Mouse (Mus musculus): ENCODE data around the gene Tmbim6.

Gene Tmbim6

DNA sequence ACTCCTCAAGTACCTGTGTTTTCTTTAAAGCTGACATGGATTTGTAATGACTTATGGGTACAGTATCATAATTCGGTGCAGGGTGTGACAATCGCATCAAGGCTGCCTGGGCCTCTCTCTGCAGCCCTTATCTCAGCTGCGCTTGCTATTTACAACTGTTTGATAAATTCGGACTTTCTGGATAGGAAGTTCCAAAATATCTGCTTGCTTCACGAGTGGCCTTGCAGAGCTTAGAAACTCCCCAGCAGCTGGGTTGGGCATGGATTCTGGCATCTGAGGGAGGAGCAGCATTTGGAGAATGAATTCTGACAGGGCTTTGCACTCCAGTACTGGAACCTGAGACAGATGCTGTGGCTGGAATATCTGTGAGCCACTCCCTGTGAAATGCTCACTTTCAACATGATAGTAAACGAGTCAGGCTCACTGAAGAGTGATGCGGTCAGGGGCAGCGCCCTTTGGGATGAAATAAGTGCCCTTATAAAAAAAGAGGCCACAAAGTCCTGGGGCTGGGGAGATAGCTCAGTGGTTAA is 57.1 kb downstream of the Tmbim6 start:
- no peak for DNase-seq (ENCODE audit: low spot score in 2 of 2)

DNA sequence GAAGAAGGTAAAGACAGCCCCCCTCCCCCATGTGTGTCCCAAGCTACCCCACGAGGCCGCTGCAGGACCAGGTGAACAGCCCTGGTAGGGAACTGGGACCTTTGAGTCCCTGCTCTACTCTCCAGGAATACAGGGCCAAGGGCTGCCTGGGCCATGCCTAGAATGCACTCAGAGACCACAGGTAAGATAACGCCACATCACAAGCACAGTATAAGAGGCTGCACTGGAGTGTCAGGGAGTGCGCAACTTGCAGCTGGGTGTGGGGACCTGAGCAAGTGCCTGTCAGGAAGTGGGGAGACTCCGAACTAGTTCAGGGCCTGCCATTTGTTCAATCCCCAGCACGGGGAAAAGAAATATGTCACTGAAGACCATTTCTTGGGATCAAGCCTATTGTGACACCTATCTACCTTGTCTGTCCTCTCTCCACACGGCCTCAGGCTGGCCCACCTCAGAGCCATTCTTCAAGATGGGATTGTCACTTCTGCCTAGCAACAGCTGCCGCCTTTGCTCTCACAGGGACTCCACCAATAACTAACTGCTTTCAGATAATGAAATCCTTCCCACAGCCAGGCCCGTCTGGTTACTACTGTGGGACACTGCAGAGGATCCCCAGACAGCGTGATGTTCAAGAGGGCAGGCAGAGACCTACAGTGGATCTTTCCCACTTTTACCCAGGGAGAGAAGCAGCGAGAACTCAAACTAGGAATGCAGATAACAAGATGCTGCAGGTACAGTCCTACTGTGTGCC is 60.6 kb downstream of the Tmbim6 start:
- DNase-seq (ENCODE audit: low spot score in 2 of 2): no peak

DNA sequence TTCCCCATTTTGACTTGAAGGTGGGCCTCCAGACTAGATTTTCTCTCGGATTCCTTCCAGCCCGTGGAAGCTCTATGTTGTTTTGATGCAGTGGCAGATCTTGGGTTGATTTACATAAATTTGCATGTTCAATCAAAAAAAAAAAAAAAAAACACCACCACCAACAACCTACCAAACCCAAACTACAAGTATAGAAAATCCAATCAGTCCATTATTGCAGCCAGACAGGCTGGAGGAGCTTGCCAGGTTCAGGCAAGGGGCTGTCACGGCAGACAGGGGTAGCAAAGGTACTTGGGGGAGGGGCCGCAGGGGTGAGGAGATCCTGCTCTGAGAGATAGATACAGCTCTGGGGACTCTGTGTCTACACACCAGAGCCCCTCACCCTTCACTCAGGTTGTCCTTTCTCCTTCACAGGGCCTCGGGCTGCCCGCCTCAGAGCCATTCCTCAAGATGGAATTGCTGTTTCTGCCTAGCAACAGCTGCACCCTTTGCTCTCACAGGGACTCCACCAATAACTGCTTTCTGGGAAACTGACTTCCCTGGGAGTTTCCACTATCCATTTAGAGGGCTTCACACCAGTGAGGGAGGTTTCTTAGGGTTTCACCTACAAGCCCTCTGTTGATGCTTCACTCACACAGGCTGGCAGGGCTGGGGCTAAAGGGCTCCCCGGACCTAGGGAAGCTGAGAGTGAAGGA is 62.0 kb downstream of the Tmbim6 start:
- DNase-seq (ENCODE audit: low spot score in 2 of 2): no peak

DNA sequence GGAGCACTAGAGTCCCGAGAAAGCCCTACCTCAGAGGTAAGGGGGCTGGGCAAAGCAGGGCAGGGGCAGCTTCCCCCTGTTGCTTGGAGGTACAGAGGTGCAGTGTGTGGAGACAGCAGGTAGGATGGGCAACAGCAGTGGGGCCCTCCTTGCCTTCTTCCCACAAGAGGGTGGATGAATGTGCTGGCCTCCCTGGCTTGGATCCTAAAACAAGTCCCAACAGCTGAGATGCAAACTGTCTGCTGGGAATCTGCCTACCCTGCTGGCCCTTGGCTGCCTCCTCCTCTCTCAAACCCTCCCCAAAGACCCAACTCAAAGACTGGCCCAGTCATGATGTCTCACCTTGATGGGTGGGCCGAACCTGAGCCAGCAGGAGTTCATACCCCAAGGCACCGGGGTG is 62.7 kb downstream of the Tmbim6 start:
- DNase-seq (ENCODE audit: low spot score in 2 of 2): no peak

DNA sequence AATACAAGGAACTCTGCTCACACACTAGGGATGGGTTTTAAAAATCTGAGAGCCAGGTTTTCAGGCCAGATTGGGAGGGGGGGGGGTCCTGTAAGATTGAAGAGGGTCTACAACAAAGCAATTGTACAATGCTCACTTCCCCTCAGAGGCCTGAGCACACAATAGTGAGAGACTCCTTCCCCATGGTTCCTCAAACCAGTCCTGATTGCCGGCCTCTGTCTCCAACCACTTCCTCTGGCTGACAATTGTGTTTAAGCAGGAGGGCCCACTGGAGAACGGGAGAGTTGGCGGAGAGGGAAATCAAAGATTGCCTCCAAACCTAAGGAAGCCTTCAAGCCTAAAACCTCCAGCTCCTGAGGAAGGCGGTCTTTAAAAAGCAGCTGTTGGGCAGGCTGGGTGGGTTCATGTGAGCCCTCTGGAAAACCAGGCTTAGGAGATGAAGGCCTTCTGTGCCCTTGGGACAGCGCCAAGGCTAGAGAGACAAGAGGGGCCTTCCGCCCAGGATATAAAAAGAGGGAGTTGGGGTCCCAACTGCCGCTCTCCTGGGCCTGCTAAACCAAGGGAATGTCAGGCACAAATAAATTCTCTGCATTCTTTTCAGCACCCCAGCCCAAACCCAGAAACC is 63.8 kb downstream of the Tmbim6 start:
- no peak for DNase-seq (ENCODE audit: low spot score in 2 of 2)

DNA sequence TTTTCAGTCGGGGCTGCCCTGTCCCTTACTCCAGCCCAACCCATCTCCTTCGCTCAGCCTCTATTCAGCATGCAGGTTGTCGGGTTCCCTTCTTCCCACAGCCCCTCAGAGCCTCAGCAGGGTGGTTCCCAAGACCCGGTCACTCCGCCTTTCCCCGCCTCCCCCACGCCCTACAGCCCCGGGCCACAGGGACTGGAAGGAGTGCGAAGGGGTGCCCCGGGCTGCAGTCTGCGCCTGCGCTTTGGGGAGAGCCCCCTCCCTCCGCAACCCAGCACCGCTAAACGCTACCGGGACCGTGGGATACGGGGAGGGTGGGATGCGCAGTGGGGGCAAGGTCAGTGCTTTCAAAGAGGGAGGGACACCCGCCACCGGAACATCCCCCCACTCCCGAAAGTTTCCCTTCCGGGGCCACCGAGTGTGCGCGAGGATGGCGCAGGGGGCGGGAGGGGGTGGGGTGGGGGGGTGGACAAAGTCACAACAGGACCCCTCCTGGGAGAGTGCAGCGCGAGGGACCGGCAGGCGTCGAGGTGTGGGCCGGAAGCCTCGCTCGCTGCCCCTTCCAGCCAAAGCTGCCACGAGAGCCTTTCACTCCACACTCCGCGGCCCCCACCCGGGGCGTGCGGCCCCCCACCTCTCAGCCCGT is 64.4 kb downstream of the Tmbim6 start:
- DNase-seq (ENCODE audit: low spot score in 2 of 2): peak; percentile 8 to 19

DNA sequence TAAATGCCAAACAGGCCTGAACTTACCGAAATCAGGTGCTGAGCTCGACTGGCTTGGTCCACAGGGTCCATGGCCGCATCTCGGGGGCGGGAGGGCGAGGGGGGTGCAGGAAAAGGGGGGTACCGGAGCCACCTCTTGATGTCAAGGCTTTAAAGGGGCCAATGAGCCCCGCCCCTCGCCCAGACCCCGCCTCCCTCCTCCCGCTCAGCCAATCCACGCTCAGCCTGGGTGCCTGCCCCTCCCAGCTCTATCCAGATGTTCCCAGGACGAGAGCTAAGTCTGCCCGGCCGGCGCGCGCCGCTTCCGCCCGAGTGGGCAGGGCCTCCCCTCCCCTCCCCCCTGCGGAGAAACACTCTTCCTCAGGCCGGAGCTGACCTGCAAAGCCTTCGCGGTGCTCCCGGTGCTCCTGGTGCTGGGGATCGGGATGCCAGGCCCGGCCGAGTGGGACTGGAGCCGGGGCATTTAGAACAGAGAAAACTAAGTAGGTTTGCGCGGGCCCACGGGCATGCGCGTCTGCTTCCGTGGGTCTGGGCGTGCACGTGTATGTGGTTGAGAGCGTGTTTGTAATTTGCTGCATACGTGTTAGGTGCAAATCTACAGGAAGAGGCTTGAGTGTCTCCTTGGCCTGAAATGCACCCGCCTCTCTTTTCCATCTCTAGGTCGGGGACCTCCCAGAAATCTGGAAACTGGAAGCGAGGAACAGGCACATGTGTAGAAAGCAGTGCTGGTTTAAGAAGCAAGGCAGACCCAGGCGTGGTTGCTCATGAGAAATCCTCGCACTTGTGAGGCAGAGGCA is 65.1 kb downstream of the Tmbim6 start, which contains the start of gene Nckap5l:
Nckap5l (minus strand) TSS at position 143 of the 796 bp plus-strand sequence.
- peak; percentile 83 to 87 for DNase-seq (ENCODE audit: low spot score in 2 of 2)

Data from natural killer cell, adult 2 months (primary cell).